Mouse (Mus musculus) CH12.LX (cell line): Measurements from ENCODE around the gene Ltbp2. TPM values are rescaled to one million over a fixed set of nuclear protein-coding genes. Genes with fewer than 3 reads are reported as not detected.

Experiments used
- DNase-seq: peaks from one replicate; pipeline ENCODE4 v3.0.0-alpha.2; 2013; ENCODE audit errors: extremely low read depth
- H3K27ac ChIP-seq: 2 replicates; pipeline ENCODE4 v1.5.1; 2012; ENCODE audit warnings: low read depth, mild to moderate bottlenecking, control low read depth, moderate library complexity; ENCODE audit not compliant: insufficient read depth
- H3K27me3 ChIP-seq: replicated peaks from 2 replicates; pipeline ENCODE3; 2012; ENCODE audit warnings: inconsistent platforms
- H3K36me3 ChIP-seq, 2 experiments: replicated peaks in 1 of 2; 2 replicates each; pipeline versions ENCODE3 to v1.6.1; 2012; ENCODE audit warnings: inconsistent platforms in 1 of 2, low read length in 1 of 2, mild to moderate bottlenecking in 1 of 2, mixed read lengths in 1 of 2, moderate library complexity in 1 of 2; ENCODE audit not compliant: control insufficient read depth in 1 of 2, insufficient read depth in 1 of 2
- H3K4me1 ChIP-seq, 2 experiments: 2 replicates each; pipeline ENCODE4 v1.6.1; 2012; ENCODE audit warnings: inconsistent platforms in 1 of 2, moderate library complexity in 1 of 2; ENCODE audit not compliant: insufficient read depth in 2 of 2, control insufficient read depth in 1 of 2
- H3K4me2 ChIP-seq: 2 replicates; pipeline ENCODE4 v1.6.1; 2012; ENCODE audit warnings: low read depth, mild to moderate bottlenecking, control low read depth; ENCODE audit not compliant: poor library complexity, insufficient read depth, severe bottlenecking
- H3K4me3 ChIP-seq, 3 experiments: fragments of 150-350 bp in 1 of 3; sonication (generic) in 1 of 3; replicated peaks in 1 of 3; 2 replicates each; pipeline versions ENCODE3 to v1.5.1; 2011 to 2012; ENCODE audit warnings: low read depth in 2 of 3, low read length in 2 of 3, mild to moderate bottlenecking in 2 of 3, moderate library complexity in 2 of 3, control low read depth in 1 of 3, improper control_type of control experiment in 1 of 3, inconsistent platforms in 1 of 3, mixed read lengths in 1 of 3; ENCODE audit not compliant: poor library complexity in 1 of 3
- H3K79me2 ChIP-seq: replicated peaks from 2 replicates; pipeline ENCODE4 v1.6.1; 2012; ENCODE audit warnings: mild to moderate bottlenecking, moderate library complexity; ENCODE audit not compliant: control insufficient read depth, poor library complexity, insufficient read depth, severe bottlenecking; ENCODE audit errors: extremely low read depth
- H3K9ac ChIP-seq: 2 replicates; pipeline ENCODE4 v1.6.1; 2012; ENCODE audit warnings: low read depth, mild to moderate bottlenecking, control low read depth, moderate library complexity; ENCODE audit not compliant: insufficient read depth
- H3K9me3 ChIP-seq: replicated peaks from 2 replicates; pipeline ENCODE3; 2012; ENCODE audit warnings: low read length, inconsistent platforms, mixed read lengths
- E2F4 ChIP-seq: IDR thresholded peaks from 2 replicates; pipeline ENCODE4 v1.6.1; 2011; ENCODE audit warnings: low read depth, low read length, improper control_type of control experiment; ENCODE audit not compliant: insufficient replicate concordance
- ETS1 ChIP-seq: conservative IDR thresholded peaks from 2 replicates; pipeline ENCODE4 v1.6.1; 2012; ENCODE audit warnings: low read depth, mild to moderate bottlenecking, inconsistent platforms, low read length, improper control_type of control experiment, moderate library complexity
- IRF4 ChIP-seq: IDR thresholded peaks from 2 replicates; pipeline ENCODE4 v1.6.1; 2014; ENCODE audit warnings: low read depth, mild to moderate bottlenecking, inconsistent platforms, low read length, improper control_type of control experiment
- MAFK ChIP-seq: IDR thresholded peaks from 2 replicates; pipeline ENCODE4 v1.6.1; 2011; ENCODE audit warnings: low read length, improper control_type of control experiment; ENCODE audit not compliant: insufficient replicate concordance
- MEF2A ChIP-seq: IDR thresholded peaks from 2 replicates; pipeline ENCODE4 v1.6.1; 2014; ENCODE audit warnings: low read depth, mild to moderate bottlenecking, inconsistent platforms, low read length, improper control_type of control experiment, borderline replicate concordance
- MXI1 ChIP-seq: IDR thresholded peaks from 2 replicates; pipeline ENCODE4 v1.6.1; 2011; ENCODE audit warnings: mild to moderate bottlenecking, low read depth, low read length, improper control_type of control experiment
- NELFE ChIP-seq: IDR thresholded peaks from 2 replicates; pipeline ENCODE4 v1.6.1; 2011; ENCODE audit warnings: low read depth, low read length, improper control_type of control experiment
- PAX5 ChIP-seq: IDR thresholded peaks from 2 replicates; pipeline ENCODE4 v1.6.1; 2012; ENCODE audit warnings: low read length, inconsistent platforms, mixed read lengths
- POLR2A ChIP-seq: IDR thresholded peaks from 2 replicates; pipeline ENCODE4 v1.6.1; 2011; ENCODE audit warnings: low read depth, mild to moderate bottlenecking, improper control_type of control experiment, low read length
- RAD21 ChIP-seq: IDR thresholded peaks from 2 replicates; pipeline ENCODE4 v1.6.1; 2011; ENCODE audit warnings: low read depth, mild to moderate bottlenecking, low read length, improper control_type of control experiment, moderate library complexity
- SMC3 ChIP-seq: IDR thresholded peaks from 2 replicates; pipeline ENCODE4 v1.6.1; 2011; ENCODE audit warnings: low read depth, low read length, improper control_type of control experiment
- TBP ChIP-seq: conservative IDR thresholded peaks from 2 replicates; pipeline ENCODE4 v1.6.1; 2011; ENCODE audit warnings: low read depth, low read length, improper control_type of control experiment
- UBTF ChIP-seq: IDR thresholded peaks from 2 replicates; pipeline ENCODE4 v1.6.1; 2012; ENCODE audit warnings: low read depth, mild to moderate bottlenecking, inconsistent platforms, low read length, improper control_type of control experiment, moderate library complexity
- USF1 ChIP-seq: IDR thresholded peaks from 2 replicates; pipeline ENCODE4 v1.6.1; 2014; ENCODE audit warnings: low read depth, mild to moderate bottlenecking, inconsistent platforms, low read length, improper control_type of control experiment
- USF2 ChIP-seq: conservative IDR thresholded peaks from 2 replicates; pipeline ENCODE4 v1.6.1; 2011; ENCODE audit warnings: low read depth, low read length, improper control_type of control experiment
- ZC3H11A ChIP-seq: IDR thresholded peaks from 2 replicates; pipeline ENCODE4 v1.6.1; 2012; ENCODE audit warnings: low read depth, mild to moderate bottlenecking, inconsistent platforms, low read length, improper control_type of control experiment
- ZKSCAN1 ChIP-seq: IDR thresholded peaks from 2 replicates; pipeline ENCODE4 v1.6.1; 2012; ENCODE audit warnings: low read depth, inconsistent platforms, low read length, improper control_type of control experiment, borderline replicate concordance
- ZMIZ1 ChIP-seq: IDR thresholded peaks from 2 replicates; pipeline ENCODE4 v1.6.1; 2012; ENCODE audit warnings: low read depth, mild to moderate bottlenecking, inconsistent platforms, low read length, improper control_type of control experiment
- dilution Hi-C: fragments of 300-500 bp; cut with MboI; formaldehyde crosslinking; loops from 2 replicates; pipeline ENCODE4 v1.14.3; 2020; ENCODE audit warnings: low sequenced_read_pairs; ENCODE audit not compliant: extremely low pct_unique_long_range_greater_than_20kb, extremely low pct_ligation_motif_present
- in situ Hi-C: fragments of 300-500 bp; cut with MboI; formaldehyde crosslinking; loops from 3 replicates; pipeline ENCODE4 v1.14.3; 2019; ENCODE audit warnings: low sequenced_read_pairs, low pct_ligation_motif_present, low pct_unique_long_range_greater_than_20kb, mixed read lengths
- polyA plus RNA-seq: library from polyadenylated mRNA; unstranded; fragments of >175 nt; gene quantifications from 2 replicates; pipeline ENCODE4 v1.2.1, GENCODE M21; 2012; ENCODE audit warnings: low read depth; ENCODE audit not compliant: insufficient read length
- total RNA-seq, 2 experiments: library from RNA; depleted of rRNA; stranded (reverse); fragments of 300-350 nt in 1 of 2; fragments of >200 nt in 1 of 2; gene quantifications; 2 replicates each; pipeline ENCODE4 v1.2.3; 2012 to 2014

The Ltbp2 gene
- total and polyA plus RNA-seq, 3 experiments = 0.25 to 0.97 TPM; not detected in 1

GRCm38 (mm10) chr12:84823601-84824000 lies 52.7 kb downstream of the Ltbp2 start:
- no peak for TF ChIP-seq NELFE
- H3K4me3 ChIP-seq = no peak overlapping the region
- H3K27ac ChIP-seq = no peak overlapping the region
- H3K27me3 ChIP-seq = peaks cover 12% of the 10 kb centered on the region
- no peak for DNase-seq
- H3K9me3 ChIP-seq = no peaks in the 10 kb centered on the region
- no peaks in the 10 kb centered on the region for H3K36me3 ChIP-seq
- in situ Hi-C loops (loop anchor here (25.0 kb wide), 1 partner anchor 164 kb away; the partner anchor contains the start of gene Ylpm1), dilution Hi-C loops (no loop called here)
- no peaks in the 10 kb centered on the region for H3K4me1 ChIP-seq
- H3K4me2 ChIP-seq = no peak overlapping the region
- H3K9ac ChIP-seq = no peak overlapping the region
- H3K79me2 ChIP-seq = no peaks in the 10 kb centered on the region

GRCm38 (mm10) chr12:84819236-84820168 lies 56.8 kb downstream of the Ltbp2 start:
- Histone ChIP-seq H3K4me1 (no peaks in the 10 kb centered on the region), H3K4me3 (no peak overlapping the region), H3K9ac (no peak overlapping the region), H3K79me2 (no peaks in the 10 kb centered on the region), H3K27ac (no peak overlapping the region), H3K9me3 (no peaks in the 10 kb centered on the region), H3K27me3 (peaks cover 2% of the 10 kb centered on the region), H3K4me2 (no peak overlapping the region), H3K36me3 (no peaks in the 10 kb centered on the region)
- no peak for DNase-seq
- dilution Hi-C loops = no loop called here
- TF ChIP-seq TBP = no peak
- TF ChIP-seq MAFK = no peak
- TF ChIP-seq UBTF = no peak
- no peak for TF ChIP-seq E2F4
- TF ChIP-seq MEF2A = no peak
- TF ChIP-seq PAX5 = no peak
- TF ChIP-seq MXI1 = no peak
- no peak for TF ChIP-seq ZC3H11A
- TF ChIP-seq USF2 = no peak
- no peak for TF ChIP-seq POLR2A
- no peak for TF ChIP-seq USF1
- TF ChIP-seq ZKSCAN1 = no peak
- TF ChIP-seq ZMIZ1 = no peak
- TF ChIP-seq RAD21 = no peak
- no peak for TF ChIP-seq SMC3
- TF ChIP-seq IRF4 = no peak
- TF ChIP-seq ETS1 = no peak
- in situ Hi-C loops = loop anchor here (25.0 kb wide), 1 partner anchor 168 kb away; the partner anchor contains the start of gene Ylpm1
